Mouse (Mus musculus): ENCODE results near the gene Elmsan1.
A peak's percentile ranks its signal among the peaks of the same experiment; 100 is the strongest.

The Elmsan1 gene

DNA sequence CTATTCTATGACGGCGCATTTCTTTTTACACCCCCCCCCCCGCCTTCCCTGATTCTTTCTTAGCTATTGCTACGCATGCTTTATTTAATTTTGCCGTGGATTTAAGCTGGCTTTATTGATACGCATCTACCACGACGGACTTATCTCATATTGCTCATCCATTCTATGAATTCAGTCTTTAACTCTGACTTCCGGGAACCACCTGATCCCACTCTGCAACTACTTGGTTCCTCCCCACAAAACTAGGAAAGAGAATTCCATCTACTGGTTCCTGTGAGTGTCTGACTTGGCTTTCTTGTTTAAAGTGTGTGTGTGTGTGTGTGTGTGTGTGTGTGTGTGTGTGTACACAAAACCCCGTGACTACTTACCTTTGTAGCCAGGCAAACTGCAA, 70.1 kb downstream of the Elmsan1 start:
- no peak for DNase-seq

DNA sequence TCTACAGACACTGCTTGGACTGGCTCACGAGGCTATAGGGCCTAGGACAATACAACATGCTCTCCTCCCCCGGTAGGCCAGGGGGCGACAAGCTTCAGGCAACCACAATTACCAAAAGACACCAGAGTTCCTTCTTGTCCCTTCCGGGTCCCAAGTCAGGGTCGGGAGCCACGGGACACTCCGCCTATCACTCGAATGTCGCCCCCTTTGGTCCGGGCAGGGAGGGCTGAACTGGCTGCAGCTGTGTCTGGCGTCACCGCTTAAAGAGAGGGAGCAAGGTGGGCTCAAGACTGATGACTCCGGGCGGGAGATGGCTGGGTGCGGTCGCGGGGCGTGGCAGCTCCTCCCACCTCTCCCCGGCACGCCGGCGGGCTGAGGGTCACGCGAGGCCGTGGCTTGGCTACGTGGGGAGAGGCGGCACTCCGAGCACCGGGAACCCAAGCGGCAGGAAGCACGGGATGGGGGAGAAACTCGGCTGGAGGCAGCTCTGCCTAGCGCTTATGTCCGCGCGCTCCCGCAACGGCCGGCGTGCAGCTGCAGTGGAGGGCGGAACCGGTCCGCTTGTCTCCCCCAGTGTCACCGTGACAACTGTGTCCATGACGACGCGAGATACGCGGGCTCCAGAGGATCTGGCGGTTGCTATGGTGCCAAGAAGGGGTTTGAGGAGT, 70.6 kb downstream of the Elmsan1 start, which contains the start of gene Pnma1:
Gene Pnma1, minus strand, starts transcription at position 536 of the 668 bp plus-strand sequence.
- DNase-seq, result peak; percentile 56 to 73

DNA sequence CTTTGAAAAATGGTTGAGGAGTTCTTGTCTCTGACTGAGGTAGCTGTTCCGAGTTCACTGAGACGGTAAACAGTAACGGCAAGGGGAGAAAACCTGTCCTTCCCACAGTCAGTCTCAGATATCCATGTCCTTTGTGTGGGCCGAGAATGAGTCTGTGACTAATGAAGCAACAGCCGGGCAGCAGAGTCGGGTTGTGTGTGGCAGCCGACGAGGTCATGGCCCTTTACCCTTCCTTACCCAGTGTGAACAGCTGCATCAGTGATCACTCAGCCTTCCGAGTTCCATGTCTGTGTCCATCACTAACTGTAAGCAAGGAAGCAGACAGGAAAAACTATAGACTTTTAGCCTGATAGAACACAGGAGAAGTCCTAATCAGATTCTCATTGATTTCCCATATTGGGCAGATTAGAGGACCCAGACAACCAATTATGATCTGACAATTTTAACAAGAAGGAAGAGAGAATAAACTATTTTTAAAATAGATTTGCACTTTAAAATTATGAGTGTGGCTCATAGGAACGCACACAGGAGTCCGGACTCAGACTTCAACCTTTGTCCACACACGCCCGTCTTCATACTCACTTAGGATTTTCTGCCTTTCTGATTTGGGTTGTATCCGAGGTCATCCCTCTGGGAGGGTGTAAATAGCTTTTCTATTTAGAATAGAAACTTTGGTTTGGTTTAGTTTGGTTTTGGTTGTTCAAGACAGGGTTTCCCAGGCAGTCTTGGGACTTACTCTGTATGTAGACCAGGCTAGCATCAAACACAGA, 76.2 kb downstream of the Elmsan1 start:
- DNase-seq, result peak; percentile 39 to 47

DNA sequence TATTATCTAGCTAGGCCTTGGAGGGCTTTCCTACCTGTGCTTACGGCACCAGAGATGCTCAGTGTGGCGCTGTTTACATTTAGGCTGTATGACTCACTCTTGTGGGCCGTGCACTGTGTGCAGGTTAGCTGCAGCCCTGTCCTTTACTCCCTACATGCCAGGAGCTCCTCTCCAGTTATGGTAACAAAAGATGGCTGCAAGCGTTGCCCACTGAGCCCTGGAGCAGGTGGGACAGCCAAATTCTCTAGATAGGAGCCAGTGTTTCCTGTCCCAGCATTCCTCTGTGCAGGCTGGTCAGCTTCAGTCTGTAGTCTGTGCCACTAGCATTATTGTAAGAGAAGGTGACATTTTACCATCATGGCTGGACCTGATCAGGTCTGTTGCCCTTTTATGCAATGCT, 77.4 kb downstream of the Elmsan1 start:
- DNase-seq, result no peak

DNA sequence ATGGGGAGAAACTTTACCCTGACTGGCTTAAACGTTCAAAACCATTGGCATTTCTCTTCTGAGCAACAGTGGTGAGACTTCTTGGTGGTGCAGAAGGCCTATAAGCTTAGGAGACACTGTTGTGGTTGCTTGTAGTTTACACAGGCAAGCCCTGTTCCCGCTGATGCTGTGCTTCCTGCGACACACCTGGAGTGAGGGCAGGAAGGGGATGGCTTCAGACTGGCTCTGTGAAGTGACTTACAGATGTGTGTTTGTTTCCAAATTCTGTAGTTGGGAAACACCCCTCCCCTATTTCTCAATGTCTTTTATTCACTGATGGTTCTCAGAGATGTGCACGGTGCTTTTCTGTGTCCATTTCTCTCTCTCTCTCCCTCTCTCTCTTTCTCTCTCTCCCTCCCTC, 78.5 kb downstream of the Elmsan1 start:
- DNase-seq, result no peak

DNA sequence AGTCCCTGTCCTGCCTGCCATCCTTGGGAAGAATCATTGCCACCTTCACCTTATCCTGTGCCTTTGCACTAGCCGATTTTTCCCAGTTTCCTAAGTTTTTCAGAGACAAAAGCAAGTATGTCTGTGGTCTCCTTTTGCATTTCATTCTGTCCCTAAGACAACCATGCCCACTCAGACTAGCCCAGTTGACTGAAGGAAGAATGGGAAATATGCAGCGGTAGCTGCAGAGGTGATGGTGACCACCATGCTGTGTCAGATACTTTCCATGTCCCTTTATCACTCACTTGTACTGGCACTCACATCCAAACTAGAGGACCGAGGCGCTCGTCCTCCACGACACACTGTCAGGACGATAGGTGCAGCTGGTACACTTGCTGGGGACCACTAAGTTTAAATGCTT, 81.5 kb downstream of the Elmsan1 start:
- no peak for DNase-seq

DNA sequence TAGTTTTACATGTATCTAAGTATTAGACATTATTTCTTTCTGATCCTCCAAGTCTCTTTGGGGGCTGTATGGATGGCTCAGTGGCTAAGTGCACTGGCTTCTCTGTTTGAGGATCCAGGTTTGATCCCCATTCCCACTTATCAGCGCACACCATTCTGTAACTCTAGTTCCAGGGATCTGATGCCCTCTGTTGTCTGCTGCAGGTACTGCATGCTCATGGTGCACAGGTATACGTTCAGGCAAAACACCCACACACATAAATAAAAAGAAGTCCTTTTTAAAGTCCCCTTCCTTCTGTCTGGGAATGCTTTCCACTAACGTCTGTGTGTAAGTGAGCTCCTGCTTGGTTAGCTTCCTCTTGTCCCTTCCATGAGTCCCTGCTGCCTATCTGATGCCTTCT, 86.4 kb downstream of the Elmsan1 start:
- peak; percentile 37 to 81 for DNase-seq

DNA sequence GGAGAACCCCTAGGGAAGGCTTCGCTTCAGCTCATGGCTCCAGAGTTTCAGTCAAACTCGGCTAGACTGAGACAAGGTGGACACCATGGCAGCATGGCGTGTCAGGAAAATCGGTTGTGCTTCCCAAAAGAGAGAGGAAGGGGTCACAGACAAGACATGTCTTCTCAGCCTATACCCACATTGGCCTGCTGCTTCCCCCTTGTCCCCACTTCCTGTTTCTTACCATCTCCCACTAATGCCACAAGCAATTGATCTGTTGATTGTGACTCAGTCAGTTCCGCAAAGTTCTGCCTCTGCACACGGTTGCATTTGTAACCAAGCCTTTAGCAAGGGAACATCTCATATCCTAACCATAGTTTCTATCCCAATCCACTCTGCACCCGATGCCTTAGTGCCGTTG, 88.8 kb downstream of the Elmsan1 start:
- DNase-seq, result no peak

DNA sequence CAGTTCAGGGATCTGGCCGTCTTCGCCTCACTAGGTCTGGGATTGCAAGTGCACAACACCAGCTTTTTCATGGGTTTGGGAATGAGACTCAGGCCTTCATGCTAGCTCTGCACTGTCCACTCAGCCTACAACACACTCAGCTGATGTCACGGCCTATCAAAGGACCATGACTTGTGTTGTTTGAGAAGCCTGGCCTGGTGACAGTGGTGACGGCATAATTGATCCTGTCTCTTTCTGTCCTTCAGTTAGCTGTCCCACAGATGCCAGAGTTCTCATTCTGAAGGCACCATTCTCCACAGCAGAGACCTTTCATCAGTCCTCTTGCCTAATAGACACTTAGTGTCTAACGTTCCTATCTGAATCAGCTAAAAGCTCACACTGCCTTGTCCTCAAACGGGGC, 90.1 kb downstream of the Elmsan1 start:
- DNase-seq, result no peak

DNA sequence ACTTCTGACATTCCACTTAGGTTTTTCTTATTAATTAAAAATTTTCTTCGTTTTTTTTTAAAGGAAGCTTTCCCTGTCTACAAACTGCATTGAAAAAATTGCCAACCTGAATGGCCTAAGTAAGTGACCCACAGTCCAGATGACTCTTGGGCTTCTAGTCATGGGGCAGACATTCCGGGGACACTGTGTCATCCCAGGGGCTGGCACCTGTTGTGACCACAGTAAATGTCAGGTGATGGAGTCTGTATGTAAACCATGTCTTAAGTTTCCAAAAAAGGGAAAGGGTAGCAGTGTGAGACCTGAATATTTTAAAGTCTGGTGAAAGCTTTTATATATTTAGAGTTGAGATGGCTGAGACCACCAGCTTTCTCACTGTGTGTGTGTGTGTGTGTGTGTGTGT, 91.8 kb downstream of the Elmsan1 start:
- no peak for DNase-seq

DNA sequence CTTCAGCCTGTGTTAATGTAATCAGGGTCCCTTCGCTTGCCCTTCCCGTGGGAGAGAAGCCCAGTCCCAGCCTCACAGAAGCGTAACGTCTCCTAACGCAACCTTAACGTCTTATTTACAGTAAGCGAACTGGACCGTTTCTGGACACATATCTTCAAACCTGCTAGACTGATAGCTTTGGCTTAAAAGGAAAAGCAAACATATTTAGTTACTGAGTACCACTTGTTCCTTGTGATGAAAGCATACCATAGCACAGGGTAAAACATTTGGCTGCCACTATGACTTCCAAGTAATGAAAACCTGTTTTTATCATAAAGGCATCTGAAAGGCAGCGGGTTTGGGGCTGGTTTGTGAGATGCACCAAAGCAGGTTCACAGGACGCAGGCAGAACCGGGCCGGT, 92.8 kb downstream of the Elmsan1 start:
- DNase-seq, result no peak

DNA sequence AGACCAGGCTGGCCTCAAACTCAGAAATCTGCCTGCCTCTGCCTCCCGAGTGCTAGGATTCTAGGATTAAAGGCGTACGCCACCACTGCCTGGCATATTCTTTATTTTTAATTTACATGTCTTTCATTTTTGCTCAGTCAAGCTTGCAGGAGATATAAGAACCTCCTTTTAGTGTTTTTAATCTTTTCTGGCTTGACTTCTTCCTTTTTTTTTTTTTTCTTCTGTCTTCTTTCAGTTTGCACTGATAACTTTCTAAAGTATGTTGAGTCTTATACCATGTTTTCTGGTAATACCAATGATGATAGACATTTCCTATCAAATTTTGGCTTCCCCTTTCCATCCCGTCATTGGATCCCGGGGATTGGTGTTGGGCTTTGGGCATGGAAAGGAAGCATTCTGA, 99.1 kb downstream of the Elmsan1 start:
- no peak for DNase-seq

DNA sequence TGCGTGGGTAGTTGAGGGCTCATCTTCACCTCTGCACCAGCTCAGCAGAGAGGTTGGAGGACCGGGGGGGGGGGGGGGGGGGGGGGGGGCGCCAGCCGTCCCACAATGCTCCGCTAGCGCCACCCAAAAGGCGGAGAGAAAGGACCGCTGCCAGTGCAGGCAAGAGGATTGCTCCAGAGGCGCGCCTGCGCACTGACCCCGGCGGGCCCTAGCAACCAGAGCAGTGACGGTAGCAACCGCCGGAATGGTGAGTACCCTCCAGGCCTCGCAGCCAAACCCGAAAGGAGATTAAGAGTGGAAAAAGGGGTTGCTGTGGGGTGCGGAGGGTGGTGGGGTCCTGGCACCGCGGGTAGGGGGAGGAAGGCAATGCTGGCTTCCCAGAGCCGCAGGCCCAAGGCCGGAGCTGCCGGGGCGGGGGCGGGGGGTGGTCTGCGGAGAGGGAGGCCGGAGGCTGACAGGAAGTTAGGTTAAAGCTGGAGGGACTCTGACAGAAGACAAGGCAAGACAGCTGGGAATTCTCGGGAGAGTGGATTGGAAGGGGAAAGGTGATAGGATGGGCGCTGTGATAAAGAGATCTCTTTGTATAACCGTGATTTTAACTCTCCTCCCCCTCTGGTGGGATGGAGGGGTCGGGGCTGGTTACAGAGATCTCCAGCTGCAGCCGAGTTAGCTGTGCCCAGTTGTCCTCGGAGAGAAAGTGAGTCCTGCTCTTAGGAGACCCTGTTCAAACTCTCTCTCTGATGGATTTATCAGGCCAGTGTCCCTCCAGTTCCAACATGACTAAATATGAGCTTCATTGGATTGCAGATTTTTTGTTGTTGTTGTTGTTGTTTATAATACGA, 104.3 kb downstream of the Elmsan1 start, which contains the start of gene Dnal1:
Gene Dnal1, plus strand, starts transcription at position 214 of the 842 bp plus-strand sequence.
- peak; percentile 94 to 97 for DNase-seq

DNA sequence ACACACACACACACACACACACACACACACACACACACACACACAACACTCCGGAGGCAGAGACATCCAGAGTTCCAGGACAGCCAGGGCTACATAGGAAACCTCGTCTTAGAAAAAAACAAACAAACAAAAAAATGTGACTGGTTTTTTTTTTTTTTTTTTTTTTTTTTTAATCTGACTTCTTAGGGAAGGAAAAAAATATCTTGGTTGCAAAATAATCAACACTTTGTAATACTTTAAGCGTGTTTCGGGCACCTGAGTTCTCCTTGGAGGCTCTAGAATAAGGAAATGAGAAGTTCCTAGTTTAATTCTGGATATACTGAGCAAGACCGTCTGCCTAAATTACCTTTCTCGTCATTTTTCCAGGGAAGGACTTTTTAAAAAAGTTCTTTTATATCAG, 105.0 kb downstream of the Elmsan1 start:
- DNase-seq, result no peak

DNA sequence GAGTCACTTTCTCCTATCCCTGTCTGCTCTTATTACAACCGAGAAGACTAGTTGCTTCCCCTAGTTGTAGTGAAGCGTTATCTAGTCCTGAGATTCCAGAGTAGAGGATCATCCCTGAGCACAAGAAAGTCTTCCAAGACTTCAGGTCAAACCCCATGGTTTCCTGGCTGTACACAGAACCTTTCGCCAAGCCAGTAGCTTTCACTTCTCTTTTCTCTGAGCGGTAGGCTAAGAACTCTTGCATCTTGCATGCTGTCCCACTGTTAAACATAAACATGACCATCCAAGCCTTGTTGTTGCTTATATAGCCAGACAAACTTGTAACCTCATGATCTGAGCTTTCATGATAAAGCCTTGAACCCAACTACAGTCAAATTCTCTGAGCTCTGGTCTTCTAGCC, 107.9 kb downstream of the Elmsan1 start:
- no peak for DNase-seq

DNA sequence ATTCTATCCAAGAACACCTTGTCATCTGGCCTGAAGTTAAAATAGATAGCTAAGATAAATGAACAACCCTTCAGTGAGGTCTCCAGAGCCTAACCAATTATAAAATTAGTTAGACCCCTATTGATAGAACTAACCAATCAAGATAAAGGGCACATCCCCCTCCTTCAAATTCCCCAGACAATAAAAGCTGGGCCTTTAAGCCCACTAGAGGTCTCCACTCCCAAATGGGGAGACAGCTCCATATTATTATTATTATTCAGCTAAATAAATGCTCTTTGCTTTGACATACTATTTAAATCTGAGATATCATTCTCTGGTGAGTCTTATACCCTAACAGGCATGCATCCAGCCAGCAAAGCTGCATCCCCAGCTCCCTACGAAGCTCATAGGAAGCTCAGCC, 108.8 kb downstream of the Elmsan1 start:
- no peak for DNase-seq

DNA sequence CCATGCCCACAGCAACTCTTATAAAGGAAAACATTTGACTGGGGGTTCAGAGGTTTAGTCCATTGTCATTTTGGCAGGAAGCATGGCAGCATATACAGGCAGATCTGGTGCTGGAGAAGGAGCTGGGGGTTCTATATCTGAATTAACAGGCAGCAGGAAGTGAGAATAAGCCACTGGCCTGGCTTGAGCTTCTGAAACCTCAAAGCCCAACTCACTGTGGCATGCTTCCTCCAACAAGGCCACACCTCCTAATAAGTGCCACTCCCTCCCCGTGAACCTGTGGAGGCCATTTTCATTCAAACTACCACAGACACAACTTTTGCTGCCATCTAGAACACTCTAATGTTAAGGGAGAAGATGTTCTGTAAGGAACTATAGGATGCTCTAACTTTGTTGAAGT, 111.0 kb downstream of the Elmsan1 start:
- DNase-seq, result no peak

DNA sequence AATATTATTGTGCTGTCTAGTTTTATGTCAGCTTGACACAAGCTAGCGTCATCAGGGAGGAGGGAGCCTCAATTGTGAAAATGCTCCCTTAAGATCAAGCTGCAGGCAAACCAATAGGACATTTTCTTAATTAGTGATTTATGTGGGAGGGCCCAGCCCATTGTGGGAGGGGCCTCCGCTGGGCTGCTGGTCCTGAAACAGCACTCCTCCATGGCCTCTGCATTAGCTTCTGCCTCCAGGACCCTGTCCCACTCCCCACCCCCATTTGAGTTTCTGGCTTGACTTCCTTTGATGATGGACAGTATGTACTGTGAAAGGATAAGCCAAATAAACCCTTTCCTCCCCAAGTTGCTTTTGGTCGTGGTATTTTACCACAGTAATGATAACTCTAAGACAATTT, 111.7 kb downstream of the Elmsan1 start:
- DNase-seq, result peak in 1 of 2 experiments; percentile 41

DNA sequence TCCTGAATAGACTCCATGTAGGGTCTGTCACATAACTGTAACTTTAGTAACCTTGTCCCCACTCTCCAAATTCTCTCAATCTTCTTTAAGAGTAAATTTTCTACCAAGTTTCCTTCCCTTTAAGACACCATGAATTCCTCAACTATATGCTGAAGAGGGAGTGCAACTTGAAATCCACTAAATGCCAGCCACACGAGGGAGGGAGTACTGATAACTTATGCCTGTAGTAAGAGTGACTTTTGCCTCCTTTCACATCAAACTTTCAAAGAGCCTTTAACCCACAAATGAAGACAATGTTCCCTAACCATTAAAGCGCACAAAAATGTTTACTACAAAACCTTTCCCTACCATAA, 117.2 kb downstream of the Elmsan1 start:
- no peak for DNase-seq

DNA sequence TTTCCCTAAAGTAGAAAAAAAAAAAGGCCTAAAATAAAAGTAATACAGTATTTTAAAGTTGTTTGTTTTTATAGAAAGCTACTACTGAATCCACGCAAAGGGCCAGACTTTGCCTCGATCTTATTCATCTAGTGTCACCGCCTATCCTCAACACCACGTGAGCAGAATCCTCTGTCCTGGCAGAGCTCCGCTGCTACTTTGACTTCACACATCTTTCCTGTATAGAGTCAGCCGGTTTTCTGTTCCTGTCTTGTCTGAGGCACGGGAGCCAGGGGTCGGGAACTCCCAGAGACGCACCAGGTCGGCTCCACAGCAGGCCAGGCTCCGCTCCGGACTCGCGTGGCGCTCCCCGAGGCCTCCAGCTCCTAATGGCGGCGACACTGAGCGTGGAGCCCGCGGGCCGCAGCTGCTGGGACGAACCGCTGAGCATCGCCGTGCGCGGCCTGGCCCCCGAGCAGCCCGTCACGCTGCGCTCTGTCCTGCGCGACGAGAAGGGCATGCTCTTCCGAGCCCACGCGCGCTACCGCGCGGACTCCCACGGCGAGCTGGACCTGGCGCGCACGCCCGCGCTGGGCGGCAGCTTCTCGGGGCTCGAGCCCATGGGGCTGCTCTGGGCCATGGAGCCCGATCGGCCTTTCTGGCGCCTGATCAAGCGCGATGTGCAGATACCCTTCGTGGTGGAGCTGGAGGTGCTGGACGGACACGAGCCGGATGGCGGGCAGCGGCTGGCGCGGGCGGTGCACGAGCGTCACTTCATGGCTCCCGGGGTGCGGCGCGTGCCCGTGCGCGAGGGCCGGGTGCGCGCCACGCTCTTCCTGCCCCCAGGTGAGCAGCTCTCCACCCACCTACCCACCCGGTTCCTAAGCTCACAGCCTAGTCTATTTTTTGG, 117.8 kb downstream of the Elmsan1 start, which contains the start of gene Acot6:
Gene Acot6, plus strand, starts transcription at position 51 of the 889 bp plus-strand sequence.
- peak; percentile 53 to 65 for DNase-seq

DNA sequence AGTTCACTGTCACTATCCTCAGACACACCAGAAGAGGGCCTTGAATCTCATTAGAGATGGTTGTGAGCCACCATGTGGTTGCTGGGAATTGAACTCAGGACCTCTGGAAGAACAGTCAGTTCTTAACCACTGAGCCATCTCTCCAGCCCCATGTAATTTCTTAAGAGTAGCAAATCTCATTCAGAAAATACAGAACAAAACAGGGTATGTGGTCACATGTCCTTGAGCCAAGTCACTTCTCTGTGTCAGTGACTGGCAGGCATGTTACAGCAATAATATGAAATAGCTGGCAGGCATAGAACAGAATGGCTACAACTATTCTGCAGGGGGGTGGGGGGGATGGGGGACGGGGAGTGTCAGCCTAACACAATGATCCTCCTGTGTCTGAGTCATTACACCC, 118.6 kb downstream of the Elmsan1 start:
- DNase-seq, result no peak

DNA sequence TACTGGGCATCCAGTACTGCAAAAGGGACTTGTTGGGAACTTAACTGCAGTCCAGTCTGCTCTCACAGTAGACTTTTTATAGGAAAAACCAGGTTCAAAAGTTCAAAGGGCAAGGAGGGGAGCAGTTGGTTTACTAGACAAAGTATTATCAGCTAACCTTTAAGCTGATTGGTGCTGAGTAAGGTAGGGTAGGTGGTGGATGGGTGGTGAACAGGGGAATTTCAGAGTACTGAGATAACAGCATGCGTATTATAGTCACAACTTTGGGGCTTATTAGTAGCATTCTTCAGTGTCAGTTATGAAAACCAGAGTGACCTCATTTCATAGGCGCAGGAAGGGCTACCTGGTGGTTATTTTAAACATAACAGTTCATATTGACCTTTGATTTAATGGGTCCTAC, 119.1 kb downstream of the Elmsan1 start:
- DNase-seq, result no peak

Data from kidney, postnatal 36 days (tissue).